Mouse (Mus musculus) kidney, embryonic 16.5 days (tissue): Measurements from ENCODE around the gene Cmah. TPM values are rescaled to one million over a fixed set of nuclear protein-coding genes. Genes with fewer than 3 reads are reported as not detected.

Source experiments
- ATAC-seq: fragments of 200-750 bp; cut with Nextera tagmentation; 2 replicates; pipeline ENCODE4 v1.8.0; 2017; ENCODE audit warnings: moderate TSS enrichment; ENCODE audit not compliant: low FRiP score, low TSS enrichment
- H3K27ac ChIP-seq: fragments of 300-500 bp; sonication (generic); 2 replicates; pipeline ENCODE4 v1.5.1; 2014; ENCODE audit warnings: low read length
- H3K27me3 ChIP-seq: fragments of 300-500 bp; sonication (generic); 2 replicates; pipeline ENCODE4 v1.6.1; 2014; ENCODE audit warnings: low read length, control low read depth, mixed read lengths; ENCODE audit not compliant: insufficient read depth
- H3K36me3 ChIP-seq: fragments of 300-500 bp; sonication (generic); 2 replicates; pipeline ENCODE4 v1.6.1; 2014; ENCODE audit warnings: low read length, control low read depth, mixed read lengths; ENCODE audit not compliant: insufficient read depth
- H3K4me1 ChIP-seq: fragments of 300-500 bp; sonication (generic); 2 replicates; pipeline ENCODE4 v1.6.1; 2014; ENCODE audit warnings: low read length, control low read depth, mixed read lengths; ENCODE audit not compliant: insufficient read depth
- H3K4me2 ChIP-seq: fragments of 300-500 bp; sonication (generic); replicated peaks from 2 replicates; pipeline ENCODE4 v1.6.1; 2014; ENCODE audit warnings: low read depth, low read length
- H3K4me3 ChIP-seq: fragments of 300-500 bp; sonication (generic); 2 replicates; pipeline ENCODE4 v1.5.1; 2014; ENCODE audit warnings: mild to moderate bottlenecking, low read length
- H3K9ac ChIP-seq: fragments of 300-500 bp; sonication (generic); replicated peaks from 2 replicates; pipeline ENCODE4 v1.6.1; 2014; ENCODE audit warnings: low read length
- H3K9me3 ChIP-seq: fragments of 300-500 bp; sonication (generic); 2 replicates; pipeline ENCODE4 v1.6.1; 2016; ENCODE audit warnings: low read length, control low read depth
- WGBS: fragments of 180-500 bp; shearing (Covaris S2); extraction: QIAGEN DNeasy Blood & Tissue Kit; methylation state at CpG from one replicate; pipeline ENCODE4 v1.1.7; 2014; 5-methylcytosine and 5-hydroxymethylcytosine counted together
- polyA plus RNA-seq: library from polyadenylated mRNA; unstranded; fragments of >200 nt; fragmentation: Nextera tagmentation; extraction: Ambion mirVana; gene quantifications from 2 replicates; pipeline ENCODE4 v1.2.1, GENCODE M21; 2015

The Cmah gene
- polyA plus RNA-seq, 1 experiment from 2014 or later: 0.79 TPM

DNA sequence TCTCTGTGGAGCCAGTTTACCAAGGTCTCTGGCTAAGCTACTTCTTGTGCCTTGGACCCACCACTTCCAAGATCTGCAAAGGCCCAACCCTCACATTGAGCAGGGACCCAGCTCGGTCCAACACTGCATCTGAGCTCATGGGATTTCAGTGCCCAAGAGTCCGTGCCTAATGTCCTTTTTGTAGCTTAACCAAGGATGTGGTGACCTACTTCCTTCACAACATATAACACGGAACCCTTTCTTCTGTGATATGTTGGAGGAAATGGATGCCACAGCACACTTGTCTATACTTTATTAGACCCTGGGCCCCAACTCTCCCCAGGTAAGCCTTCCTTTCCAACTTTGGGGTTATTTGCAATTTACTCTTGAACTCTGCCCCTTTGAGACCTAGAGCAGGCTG, 186.5 kb downstream of the Cmah start:
- Histone ChIP-seq H3K4me3 (no peak overlapping the region), H3K36me3 (no peaks in the 10 kb centered on the region), H3K27ac (no peak overlapping the region), H3K9me3 (no peaks in the 10 kb centered on the region), H3K4me2 (no peak overlapping the region), H3K9ac (no peak overlapping the region), H3K4me1 (no peaks in the 10 kb centered on the region), H3K27me3 (no peaks in the 10 kb centered on the region)
- WGBS: 82% methylated on average over 3 of the region's 3 CpGs
- ATAC-seq: no peak

DNA sequence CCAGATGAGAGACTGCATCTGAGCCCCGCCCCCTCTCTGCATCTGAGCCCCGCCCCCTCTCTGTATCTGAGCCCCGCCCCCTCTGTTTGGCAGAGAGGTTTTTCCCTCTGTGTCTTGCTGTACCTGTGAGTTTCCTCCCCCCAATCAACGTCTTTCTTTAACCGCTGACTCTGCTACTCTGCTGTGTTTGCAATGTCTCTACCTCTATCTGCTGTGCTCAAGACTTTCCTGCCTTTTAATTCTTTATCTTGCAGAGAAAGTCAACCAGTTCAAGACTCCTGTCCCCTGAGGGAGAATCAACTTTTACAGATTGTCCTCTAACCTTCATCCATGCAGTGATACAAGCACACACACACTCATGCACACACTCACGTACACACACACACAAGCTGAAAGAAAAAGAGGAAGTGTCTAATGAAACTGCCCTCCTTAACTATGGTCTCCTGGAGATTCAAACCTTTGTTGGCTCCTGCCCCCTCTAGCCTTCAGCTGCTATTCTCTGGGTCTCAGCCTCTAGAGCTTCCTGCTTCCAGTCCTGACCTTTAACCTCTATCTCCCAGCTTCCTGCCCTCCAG, 188.0 kb downstream of the Cmah start:
- Histone ChIP-seq H3K9ac (no peak overlapping the region), H3K4me2 (no peak overlapping the region), H3K36me3 (no peaks in the 10 kb centered on the region), H3K4me3 (no peak overlapping the region), H3K9me3 (no peaks in the 10 kb centered on the region), H3K27me3 (no peaks in the 10 kb centered on the region), H3K4me1 (no peaks in the 10 kb centered on the region), H3K27ac (no peak overlapping the region)
- WGBS: 53% methylated on average over 6 of the region's 6 CpGs
- no peak for ATAC-seq

DNA sequence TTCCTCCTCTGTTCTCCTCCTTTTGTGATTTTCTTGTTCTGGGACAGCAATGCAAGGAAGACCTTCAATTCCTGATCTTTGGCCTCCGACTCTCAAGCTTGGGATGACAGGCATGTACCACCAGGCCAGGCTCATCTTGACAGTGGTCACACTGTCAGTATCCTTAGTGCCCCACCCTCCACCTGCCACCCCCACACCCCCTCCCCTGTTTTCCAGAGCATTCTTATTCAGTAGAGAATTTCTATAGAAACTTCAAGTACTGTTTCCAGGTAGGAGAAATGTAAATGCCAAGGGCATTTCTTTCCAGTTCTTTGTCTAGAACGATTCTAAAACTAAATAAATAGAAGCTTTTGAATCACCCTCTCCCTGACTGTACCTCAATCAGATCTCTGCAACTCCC, 190.6 kb downstream of the Cmah start:
- Histone ChIP-seq H3K4me2 (no peak overlapping the region), H3K4me3 (no peak overlapping the region), H3K36me3 (no peaks in the 10 kb centered on the region), H3K27me3 (no peaks in the 10 kb centered on the region), H3K9me3 (no peaks in the 10 kb centered on the region), H3K27ac (no peak overlapping the region), H3K4me1 (no peaks in the 10 kb centered on the region), H3K9ac (no peak overlapping the region)
- WGBS: 71% methylated on average over 2 of the region's 2 CpGs
- no peak for ATAC-seq

DNA sequence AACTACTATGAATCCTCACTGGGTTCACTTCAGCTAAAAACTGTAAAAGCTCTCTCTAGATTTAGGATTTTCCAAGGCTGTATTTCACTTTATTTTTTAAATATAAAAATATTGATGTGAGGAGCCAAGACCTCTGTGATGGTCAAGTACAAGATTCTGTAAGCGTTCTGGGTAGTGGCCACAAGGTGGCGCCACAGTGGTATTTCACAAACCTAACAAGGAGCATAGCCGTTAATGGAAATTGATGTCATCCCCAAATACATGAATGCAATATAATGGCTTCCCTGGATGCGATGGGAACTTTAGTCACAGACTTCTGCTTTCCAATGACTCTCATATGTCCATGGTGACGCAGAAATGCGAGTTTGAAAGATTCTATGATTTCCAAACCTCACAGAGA, 191.7 kb downstream of the Cmah start:
- no peak for ATAC-seq
- 41% methylated on average over 6 of the region's 6 CpGs for WGBS

DNA sequence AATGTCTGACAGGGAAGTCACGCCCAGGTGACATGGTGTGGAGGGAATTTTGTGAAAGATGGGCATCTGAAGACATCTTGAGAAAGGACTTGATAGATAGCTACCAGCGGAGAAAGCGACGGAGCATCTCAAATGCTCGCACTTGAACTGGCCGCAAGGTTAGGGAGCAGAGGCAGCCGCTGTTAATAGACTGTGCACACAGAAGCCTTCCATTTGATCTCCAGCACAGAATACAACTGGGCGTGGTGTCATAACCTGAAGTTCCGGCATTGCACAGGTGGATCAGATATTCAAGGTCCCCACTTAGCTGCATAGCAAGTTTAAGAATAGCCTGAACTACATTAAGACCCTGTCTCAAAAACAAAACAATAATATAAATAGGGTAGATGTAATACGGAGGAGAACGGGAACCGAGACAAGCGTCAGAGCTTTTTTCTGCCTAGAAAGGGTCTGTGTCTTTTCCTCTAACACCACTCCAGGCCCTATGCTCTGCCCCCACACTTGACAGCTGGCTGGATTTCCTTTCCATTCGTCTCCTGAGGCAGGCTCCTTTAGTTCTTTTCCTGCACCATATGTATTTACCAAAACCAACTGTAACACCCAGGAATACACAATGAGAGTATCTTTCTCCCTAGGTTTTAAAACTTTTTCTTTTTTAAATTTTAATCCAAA, 192.9 kb downstream of the Cmah start:
- no peak for ATAC-seq
- Histone ChIP-seq H3K4me1 (no peaks in the 10 kb centered on the region), H3K27ac (no peak overlapping the region)

More for the DNA sequence above, 191.7 kb downstream of the Cmah start:
- no peaks in the 10 kb centered on the region for H3K4me1 ChIP-seq
- H3K4me3 ChIP-seq: no peak overlapping the region
- no peaks in the 10 kb centered on the region for H3K9me3 ChIP-seq
- H3K27me3 ChIP-seq: no peaks in the 10 kb centered on the region
- no peak overlapping the region for H3K9ac ChIP-seq
- H3K36me3 ChIP-seq: no peaks in the 10 kb centered on the region
- H3K27ac ChIP-seq: no peak overlapping the region
- H3K4me2 ChIP-seq: no peak overlapping the region

DNA sequence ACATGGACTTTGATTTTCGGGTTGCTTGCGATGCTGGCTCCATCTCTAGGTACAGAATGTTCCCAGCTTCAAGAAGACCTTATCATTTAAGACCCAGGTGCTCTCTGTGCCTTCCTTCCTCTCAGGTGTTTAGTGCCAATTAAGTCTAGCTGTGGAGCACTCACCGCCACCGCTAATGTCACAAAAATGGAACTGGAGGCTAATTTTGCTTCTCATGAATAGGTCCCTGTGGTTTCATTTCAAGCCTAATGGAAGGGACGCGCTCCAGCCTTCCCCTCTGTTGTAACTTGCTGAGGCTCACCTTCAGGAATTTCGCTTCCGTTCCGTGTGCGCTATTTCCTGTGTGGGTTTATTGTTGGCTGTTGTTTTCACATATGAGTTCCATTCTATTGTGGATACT, 193.6 kb downstream of the Cmah start:
- no peak overlapping the region for H3K4me2 ChIP-seq
- H3K36me3 ChIP-seq: no peaks in the 10 kb centered on the region
- 83% methylated on average over 10 of the region's 10 CpGs for WGBS
- H3K4me1 ChIP-seq: no peaks in the 10 kb centered on the region
- H3K27me3 ChIP-seq: no peaks in the 10 kb centered on the region
- H3K9me3 ChIP-seq: no peaks in the 10 kb centered on the region
- H3K4me3 ChIP-seq: no peak overlapping the region
- H3K9ac ChIP-seq: no peak overlapping the region
- no peak overlapping the region for H3K27ac ChIP-seq
- ATAC-seq: no peak

More for the DNA sequence above, 192.9 kb downstream of the Cmah start:
- Histone ChIP-seq H3K9me3 (no peaks in the 10 kb centered on the region), H3K4me2 (no peak overlapping the region), H3K36me3 (no peaks in the 10 kb centered on the region), H3K27me3 (no peaks in the 10 kb centered on the region), H3K4me3 (no peak overlapping the region), H3K9ac (no peak overlapping the region)
- WGBS: 62% methylated on average over 14 of the region's 14 CpGs

DNA sequence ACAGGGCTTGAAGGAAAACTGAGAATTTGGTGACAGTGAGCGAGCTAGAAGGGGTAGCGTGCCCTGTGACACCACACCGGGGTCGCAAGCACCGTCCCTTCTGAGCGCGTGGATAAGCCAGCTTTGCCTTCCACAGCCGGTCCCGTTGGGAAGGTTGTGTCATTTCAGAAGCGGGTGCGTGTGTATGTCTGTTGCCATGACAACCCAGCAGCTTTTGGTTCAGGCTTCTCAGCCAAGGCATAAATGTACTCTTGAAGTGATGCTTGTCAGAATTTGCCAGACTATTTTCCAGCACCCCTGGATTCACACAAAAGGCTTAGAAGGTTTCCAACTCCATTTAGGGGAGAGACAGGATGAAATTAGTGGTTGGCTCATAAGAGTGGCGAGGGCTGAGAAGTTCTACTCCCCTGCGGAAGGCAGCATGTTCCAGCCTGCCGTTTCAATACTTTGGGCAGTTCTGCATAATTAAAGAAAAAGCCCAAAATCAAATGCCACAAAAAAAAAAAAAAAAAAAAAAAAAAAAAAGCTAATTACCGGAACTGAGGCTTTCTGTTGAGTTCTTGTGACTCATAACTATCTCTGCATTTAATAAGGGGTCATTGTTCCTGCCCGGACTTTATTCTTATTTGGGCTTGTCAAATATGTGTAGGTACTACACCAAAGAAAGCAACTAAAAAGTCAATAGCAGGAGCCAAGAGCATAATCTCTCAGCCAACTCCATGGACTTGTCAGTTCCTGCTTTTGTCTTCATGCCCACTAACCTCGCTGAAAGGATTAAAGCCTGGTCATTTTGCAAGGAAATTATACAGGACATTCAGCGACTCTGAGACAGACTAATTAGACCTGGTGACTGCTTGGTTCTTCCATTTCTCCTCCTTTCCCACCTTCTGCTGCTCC, 194.5 kb downstream of the Cmah start:
- no peak for ATAC-seq

DNA sequence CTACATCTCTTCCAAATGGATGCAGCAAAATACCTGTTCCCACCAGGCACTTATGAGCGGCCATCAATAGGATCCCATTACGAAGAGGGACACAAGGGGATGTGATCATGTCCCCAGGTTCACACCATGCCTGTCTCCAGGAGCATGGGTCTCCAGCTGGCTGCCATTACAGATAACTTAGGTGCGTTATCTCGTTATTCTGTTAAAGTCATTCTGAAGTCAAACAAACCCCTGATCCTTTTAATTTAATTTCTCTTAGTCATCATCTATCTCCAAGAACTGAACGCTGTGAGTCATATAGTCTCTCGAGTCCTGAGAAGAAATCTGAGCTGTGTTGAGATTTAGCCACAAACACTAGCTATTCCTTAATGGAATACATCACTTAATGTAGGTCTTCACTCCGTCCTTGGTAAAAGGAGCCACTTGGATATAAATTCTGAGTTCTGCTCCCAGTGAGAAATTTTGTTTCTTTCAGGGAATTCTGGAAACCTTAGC, 195.2 kb downstream of the Cmah start:
- no peak overlapping the region for H3K4me3 ChIP-seq
- no peak for ATAC-seq
- no peaks in the 10 kb centered on the region for H3K4me1 ChIP-seq
- 89% methylated on average over 7 of the region's 7 CpGs for whole genome bisulfite sequencing
- H3K27ac ChIP-seq: no peak overlapping the region
- H3K4me2 ChIP-seq: no peak overlapping the region
- no peaks in the 10 kb centered on the region for H3K36me3 ChIP-seq
- H3K9me3 ChIP-seq: no peaks in the 10 kb centered on the region
- no peak overlapping the region for H3K9ac ChIP-seq
- no peaks in the 10 kb centered on the region for H3K27me3 ChIP-seq

More for the DNA sequence above, 194.5 kb downstream of the Cmah start:
- Histone ChIP-seq H3K4me1 (no peaks in the 10 kb centered on the region), H3K27ac (no peak overlapping the region), H3K9me3 (no peaks in the 10 kb centered on the region), H3K36me3 (no peaks in the 10 kb centered on the region), H3K4me3 (no peak overlapping the region), H3K4me2 (no peak overlapping the region), H3K27me3 (no peaks in the 10 kb centered on the region), H3K9ac (no peak overlapping the region)
- WGBS: 65% methylated on average over 18 of the region's 18 CpGs

DNA sequence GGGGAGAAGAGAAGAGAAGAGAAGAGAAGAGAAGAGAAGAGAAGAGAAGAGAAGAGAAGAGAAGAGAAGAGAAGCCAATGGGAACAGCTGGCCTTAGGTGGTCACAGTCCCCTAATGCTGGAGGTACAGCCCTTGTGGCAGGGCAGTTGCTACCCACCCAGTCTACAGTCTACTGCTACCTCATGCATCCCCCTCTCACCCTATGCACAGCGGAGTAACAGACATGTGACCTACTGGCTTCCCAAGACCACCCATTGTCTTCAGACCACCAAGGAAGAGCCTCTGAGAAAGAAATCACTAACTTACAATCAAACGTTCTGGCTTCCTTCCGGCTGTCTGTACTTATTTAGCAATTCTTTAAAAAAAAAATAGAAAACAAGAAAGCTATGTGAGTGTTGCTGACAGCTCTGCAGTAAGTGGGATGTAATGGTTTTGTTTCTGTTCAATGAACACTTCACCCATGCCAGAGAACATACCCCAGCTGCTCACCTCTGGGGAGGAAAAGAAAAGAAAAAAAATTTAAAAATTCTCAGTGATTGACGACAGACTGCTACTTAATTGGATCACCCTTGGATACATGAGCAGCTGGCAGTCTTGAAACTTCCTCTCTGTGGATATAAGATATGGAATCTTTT, 196.5 kb downstream of the Cmah start:
- 53% methylated on average over 4 of the region's 4 CpGs for WGBS
- ATAC-seq: peak; percentile 57; the same call in 1 of the 2 replicates
- no peak overlapping the region for H3K27ac ChIP-seq
- H3K4me2 ChIP-seq: no peak overlapping the region
- H3K9me3 ChIP-seq: no peaks in the 10 kb centered on the region
- no peaks in the 10 kb centered on the region for H3K4me1 ChIP-seq
- H3K27me3 ChIP-seq: no peaks in the 10 kb centered on the region
- no peak overlapping the region for H3K4me3 ChIP-seq
- no peak overlapping the region for H3K9ac ChIP-seq
- H3K36me3 ChIP-seq: no peaks in the 10 kb centered on the region
